Mouse (Mus musculus) adipocyte (in vitro differentiated cells): ENCODE results near the gene Bet1l.
A peak's percentile ranks its signal among the peaks of the same experiment; 100 is the strongest.

Experiments
- DNase-seq: peaks from one replicate; pipeline ENCODE4 v3.0.0-alpha.2; 2016; ENCODE audit warnings: low spot score

Bet1l gene

DNA sequence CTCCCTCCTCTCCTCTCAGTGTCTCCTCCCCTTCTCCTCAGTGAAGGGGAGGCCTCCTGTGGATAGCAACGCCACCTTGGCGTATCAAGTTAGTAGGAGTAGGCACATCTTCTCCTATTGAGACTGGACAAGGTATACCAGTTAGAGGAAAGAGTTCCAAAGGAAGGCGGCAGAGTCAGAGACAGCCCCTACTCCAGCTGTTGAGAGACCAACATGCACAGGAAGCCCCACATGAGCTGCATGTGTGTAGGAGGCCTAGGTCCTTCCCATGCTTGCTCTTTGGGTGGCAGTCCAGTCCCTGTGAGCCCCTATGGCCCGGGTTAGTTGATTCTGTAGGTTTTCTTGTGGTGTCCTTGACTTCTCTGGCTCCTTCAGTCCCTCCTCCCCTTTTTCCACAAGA lies 24.0 kb downstream of the Bet1l start:
- no peak for DNase-seq

GRCm38 (mm10) chr7:140831447-140831846 lies 25.9 kb downstream of the Bet1l start:
- DNase-seq = no peak

DNA sequence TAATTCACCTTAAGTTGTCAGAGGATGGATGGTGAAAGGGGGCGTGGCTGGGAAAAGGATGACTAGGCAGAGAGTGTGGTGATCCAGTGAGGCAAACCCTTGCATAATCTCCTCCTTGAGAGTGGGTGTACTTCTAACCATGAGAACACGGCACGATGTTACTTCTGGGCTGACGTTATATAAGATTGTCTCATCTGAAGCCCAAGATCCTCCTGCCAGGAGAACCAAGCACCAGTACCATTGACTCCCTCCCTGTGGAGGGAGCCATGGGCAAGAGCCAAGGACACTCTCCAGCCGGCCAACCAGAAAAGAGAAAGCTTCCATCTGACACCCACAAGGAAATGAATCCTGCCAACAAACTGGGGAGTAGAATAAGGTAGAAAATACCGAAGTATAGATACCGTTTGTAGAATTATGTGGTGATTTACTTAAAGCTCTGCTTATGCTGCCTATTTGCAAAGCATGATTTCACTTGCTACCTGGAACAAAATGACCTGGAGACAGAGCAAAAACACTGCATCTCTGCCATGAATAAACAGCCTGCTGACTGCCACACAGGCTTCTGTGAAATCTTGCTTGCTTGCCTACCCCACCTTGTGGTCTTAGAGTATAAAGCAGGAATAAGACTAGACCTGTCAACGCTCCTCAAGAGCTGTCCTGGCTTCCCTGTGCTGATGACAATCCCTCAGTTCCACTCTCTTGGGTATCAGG lies 29.1 kb downstream of the Bet1l start:
- peak; percentile 39 for DNase-seq

DNA sequence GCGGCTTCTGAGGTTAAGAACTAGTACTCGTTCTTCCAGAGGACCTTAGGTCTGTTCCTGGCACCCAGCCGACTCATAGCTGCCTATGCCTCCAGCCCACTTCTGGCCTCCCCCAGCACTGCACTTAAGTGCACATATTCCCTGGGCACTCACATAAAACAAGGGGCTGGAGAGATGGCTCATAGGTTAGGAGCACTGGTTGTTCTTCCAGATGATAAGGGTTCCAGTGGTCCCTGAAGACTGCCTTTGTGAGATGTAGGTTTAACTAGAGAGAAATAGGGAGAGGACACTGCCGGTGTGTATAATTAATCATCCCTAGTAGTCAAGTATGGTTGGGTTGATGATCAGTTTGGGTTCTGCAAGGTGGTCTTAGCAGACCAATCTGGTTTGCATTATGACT lies 34.6 kb downstream of the Bet1l start:
- DNase-seq = no peak

- DNase-seq = no peak
Measured at GRCm38 (mm10) chr7:140821653-140822329, 35.6 kb downstream of the Bet1l start, which contains the start of gene Zfp941. Gene Zfp941, minus strand, starts transcription at chr7:140822178.

GRCm38 (mm10) chr7:140821305-140821652 lies 36.1 kb downstream of the Bet1l start:
- DNase-seq = no peak

- DNase-seq = no peak
Measured at GRCm38 (mm10) chr7:140820173-140820572, 37.2 kb downstream of the Bet1l start.

DNA sequence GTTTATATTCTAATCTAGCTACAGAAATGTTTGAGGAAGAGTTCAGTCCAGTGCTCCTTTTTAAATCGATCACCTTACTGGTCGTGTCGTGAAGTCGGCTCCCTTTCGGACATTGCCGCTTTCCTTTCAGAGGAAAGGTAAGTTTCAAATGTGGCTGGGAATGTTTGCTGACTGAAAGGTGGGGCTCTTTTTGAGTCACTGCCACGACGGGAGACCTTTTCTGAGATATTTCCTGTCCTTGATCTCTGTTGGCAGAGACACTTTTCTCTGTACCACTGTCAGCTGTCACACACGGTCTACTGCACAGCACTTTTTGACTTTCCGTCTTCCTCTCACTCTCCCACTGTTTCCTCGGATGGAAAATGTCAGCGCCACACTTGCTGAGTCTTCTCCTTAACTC lies 44.5 kb downstream of the Bet1l start:
- no peak for DNase-seq

DNA sequence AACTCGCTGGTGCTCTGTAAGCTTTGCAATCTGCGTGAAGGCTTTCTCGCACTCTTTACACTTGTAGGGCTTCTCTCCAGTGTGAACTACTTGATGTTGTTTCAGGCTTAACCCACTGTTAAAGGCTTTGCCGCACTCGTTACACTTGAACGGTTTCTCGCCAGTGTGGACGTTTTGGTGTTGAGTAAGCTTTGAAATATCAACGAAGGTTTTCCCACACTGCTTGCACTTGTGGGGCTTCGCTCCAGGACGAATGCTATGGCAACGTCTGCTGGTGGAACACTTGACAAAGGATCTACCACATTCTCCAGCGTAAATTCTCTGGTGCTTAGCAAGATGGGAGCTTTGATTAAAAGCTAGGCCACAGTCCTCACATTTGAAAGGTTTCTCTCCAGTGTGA lies 45.7 kb downstream of the Bet1l start:
- no peak for DNase-seq

DNA sequence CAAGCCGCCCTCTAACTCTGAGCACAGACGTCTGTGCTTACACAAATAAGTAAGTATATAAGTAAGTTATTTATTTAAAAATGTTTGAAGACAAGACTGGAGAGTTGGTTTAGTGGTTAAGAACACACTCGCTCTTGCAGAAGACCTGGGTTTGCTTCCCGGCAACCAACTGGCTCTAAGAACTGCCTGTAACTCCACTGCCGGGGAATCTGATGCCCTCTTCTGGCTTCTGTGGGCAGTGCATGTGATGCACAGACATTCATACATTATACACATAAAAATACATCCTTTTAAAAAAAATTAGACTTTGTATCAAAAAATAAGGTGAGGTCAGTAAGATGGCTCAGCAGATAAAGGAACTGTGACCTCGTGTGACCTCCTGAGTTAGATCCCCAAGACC lies 46.9 kb downstream of the Bet1l start:
- DNase-seq = no peak

DNA sequence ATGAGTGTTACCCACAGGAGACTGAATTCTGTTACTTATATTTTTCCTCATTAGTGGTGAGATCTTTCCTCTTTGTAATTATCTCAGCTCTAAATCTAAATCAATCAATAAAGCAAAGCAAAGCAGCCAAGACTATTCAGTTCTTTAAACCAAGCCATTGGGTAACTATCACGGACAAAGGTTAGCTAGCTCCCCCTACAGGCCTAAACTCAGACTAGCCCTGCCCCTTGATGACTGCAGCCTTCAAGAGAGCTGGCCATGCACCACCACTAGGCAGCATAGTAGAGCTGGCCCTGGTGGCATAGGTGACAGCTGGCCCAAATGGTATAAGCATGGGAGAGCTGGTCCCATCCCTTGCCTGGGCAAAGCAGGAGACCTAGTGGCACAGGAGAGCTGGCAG lies 51.7 kb downstream of the Bet1l start:
- peak; percentile 71 for DNase-seq
